Mouse (Mus musculus) T-helper 2 cell (primary cell): ENCODE measurements around the gene Gm20388.

ENCODE experiments used
- in situ Hi-C: fragments of 300-600 bp; cut with MboI, MseI; formaldehyde crosslinking; loops from one replicate; pipeline ENCODE4 v1.15.1; 2025; ENCODE audit warnings: high pct_unique_total_duplicates

Gm20388 gene

DNA sequence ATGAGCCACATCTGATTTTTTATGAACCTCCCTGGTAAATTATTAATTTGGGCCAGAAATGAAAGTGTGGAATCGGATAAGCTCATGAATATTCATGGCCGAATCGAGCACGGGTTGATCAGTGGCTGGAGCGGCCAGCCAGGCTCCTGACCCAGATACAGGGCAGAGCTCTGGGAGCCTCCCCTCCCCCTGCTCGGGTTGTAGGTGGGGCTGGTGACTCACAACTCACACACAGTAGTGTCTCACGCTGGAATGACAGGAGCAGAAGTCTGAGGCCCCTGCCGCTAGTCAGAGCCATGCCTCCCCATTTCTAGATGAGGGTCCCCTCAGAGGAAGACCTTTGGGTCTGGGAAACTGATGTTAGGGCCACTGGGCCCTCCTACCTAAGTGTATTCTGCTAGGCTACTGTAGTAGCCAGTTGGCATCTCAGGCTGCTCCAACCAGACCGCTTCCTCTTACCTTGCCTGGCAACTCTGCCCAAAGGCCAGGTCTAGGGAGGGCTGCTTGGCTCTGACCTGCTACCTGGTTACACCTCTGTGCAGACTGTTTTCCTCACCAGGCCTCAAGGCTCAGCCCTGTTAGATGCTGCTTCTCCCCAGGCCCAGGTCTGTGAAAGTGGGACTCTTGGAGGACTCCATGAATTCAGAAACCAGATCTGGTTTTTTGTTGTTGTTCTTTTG, 588.4 kb downstream of the Gm20388 start:
- in situ Hi-C loops: no loop called here

DNA sequence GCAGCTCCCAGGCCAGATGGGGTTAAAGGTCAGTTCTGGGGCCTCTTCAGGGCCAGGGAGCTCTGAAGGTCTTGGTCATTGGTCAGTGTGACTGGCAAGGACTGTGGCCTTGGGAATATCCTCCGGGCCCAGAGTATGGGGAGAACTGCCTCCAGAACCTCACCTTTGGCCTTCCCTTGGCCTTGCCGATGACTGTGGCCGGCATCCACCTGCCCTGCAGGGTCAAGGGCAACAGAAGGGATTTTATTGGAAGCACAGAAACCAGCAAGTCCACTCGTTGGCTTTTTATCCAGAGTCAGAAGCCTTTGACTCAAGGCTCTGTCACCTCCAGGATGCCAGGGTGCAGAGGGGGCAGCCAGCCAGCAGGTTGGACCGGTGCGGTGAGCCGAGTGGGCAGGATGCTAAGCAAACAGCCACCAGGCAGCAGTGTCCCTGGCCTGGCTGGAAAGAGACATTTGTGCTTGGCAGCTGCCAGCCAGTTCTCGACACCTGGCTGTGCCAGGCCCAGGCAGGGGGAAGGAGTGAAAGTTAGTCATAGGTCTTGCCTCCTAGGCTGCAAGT, 590.1 kb downstream of the Gm20388 start:
- in situ Hi-C loops: no loop called here

DNA sequence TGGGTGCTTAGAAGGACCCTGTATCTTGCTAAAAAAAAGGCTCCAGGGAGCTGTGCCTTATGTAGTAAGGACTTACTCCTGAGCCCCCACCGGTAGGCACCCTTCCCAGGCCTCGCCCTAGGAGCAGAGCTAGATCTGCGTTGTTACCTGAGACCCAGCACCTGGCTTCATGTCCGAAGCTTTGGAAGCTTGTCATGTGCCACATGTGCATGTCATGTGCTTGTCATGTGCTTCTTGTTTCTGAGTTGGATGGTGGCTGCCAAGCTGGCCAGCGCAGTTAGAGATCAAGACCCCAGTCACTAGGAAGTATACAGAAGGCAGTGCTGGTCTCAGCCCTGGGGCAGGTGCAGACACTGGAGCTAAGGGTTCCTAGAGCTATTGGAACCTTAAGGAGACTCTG, 590.8 kb downstream of the Gm20388 start:
- in situ Hi-C loops: no loop called here

DNA sequence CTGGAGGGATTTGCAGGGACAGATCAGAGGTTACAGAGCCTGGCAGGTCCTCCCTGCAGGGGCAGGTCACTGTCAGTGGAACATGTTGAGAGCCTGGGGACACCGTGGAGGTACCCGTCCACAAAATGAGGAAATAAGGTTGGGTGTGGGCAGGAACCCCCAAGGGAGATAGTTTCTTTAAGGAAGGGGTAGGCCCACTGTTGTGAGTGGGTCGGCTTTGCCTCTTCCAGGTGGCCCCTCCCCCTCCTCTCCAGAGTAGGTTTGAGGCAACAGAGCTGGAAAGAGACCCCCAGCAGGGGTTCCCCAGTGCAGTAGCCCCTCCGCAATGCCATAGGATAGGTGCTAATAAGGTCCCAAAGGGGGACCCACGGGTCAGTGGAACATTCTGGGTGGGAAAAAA, 591.8 kb downstream of the Gm20388 start:
- in situ Hi-C loops: no loop called here

DNA sequence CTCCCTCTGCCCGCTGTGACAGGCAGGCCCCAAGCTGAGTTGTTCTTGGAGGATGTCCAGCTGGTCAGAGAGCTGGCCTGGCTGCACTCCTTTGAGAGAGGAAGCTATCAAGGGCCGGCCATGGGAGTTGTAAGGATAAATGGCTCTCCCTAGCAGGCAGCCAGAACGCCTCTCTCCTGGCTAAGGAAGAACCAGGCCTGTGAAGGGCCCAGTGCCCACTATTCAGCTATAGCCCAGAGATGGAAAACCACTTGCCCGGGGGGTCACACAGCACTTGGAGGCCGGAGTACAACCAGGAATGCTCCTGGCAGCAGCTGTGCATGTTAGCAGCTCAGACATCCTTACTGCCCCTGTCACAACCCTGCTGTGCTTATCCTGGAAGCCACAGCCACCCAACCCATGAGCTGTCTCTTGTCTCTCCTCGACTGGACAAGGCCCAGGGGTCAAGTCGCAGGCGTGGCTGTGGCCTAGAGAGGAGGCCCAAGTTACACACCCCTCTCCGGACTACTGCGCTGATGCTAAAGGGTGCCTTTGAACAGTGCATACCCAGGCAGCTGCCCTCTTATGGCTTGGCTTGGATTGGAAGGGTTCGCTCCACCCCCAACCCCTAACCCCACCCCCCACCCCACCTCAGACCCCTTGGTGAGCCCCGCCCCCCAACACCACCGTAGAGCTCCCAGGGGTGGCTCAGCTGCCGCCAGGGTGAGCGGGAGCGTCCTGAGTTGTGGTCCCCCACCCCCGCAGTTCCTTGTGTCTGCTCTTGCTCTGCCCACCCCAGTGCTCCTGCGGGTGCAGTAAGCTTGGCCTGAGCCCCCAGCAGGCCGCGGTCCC, 593.8 kb downstream of the Gm20388 start:
- in situ Hi-C loops: no loop called here

DNA sequence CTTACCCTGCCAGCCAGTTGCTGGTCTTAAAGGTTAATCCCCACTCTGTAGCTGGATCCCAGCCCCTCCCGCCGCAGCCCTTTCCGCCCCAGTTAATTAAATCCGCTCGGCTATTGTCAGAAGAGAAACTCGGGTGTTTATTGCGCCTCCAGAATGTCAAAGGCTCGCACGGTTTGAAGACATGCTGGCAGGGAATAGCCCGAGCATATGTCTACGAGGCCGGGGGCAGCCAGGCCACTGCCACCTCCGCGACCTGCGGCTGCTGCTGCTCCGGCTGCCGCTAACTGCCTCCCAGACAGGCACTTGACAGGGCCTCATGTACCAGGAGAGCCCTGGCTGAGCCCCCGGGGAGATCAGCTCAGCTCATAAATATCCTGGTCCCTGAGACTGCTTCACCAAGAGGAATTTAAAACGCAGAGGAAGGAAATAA, 594.5 kb downstream of the Gm20388 start:
- in situ Hi-C loops: no loop called here

DNA sequence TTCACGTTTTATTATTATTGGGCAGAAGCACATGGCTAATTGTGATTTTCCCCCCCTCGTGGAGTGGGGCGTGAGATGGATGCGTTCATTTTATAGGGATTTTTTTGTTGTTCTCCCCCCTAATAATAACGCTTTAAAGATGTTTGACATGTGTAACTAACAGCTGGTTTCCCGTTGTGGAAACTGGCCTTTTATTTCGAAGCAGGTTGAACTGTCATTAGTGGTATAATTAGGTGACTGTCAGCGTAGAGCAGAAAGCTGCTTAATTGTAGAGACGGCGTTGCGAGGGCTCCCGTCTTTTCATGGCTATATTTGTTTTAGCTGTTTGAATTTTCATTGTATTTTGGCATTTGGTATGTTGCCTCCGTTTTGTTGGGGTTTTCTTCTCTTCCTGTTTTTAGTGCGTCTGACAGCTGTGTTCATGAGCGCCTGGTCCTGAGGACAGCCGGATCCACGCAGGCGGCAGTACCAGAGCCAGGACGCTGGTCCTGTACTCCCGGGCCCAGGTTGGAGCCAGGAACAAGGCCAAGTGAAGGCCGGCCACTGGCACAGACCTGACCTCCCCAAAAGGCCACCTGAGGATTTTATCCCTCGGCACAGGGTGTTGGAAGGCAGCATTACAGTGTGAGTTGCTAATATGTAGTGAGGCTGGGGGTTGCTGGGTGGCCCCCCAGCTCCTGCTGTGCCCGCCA, 595.1 kb downstream of the Gm20388 start:
- in situ Hi-C loops: no loop called here

DNA sequence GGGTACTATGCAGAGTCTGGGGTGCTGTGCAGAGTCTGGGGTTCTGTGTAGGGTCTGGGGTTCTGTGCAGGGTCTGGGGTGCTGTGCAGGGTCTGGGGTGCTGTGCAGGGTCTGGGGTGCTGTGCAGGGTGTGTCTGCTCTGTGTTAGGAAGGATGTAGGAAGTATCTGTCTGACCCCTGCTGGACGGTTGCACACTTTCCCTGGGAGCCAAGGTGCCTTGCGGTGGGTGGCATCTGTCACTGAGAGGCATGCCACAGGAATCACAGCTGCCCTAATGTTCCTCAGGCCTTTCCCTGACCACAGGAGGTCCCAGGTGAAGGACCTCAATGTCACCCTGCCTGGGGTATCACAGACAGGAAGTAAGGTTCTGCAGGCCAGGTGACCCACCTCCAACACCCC, 595.9 kb downstream of the Gm20388 start:
- in situ Hi-C loops: no loop called here

DNA sequence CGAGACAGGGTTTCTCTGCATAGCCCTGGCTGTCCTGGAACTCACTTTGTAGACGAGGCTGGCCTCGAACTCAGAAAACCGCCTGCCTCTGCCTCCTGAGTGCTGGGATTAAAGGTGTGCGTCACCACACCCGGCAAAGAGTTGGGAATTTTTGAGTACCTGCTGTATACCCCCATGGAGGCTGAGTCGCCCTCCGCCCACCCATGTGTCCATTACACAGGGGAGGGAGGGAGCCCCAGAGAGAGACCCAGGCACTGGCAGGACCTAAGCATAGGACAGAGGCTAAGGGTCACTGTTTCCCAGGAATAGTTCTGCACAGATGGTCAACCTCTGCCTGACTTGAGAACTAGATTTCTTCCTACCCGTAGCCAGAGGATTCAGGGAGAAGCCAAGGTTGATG, 596.6 kb downstream of the Gm20388 start:
- in situ Hi-C loops: no loop called here

DNA sequence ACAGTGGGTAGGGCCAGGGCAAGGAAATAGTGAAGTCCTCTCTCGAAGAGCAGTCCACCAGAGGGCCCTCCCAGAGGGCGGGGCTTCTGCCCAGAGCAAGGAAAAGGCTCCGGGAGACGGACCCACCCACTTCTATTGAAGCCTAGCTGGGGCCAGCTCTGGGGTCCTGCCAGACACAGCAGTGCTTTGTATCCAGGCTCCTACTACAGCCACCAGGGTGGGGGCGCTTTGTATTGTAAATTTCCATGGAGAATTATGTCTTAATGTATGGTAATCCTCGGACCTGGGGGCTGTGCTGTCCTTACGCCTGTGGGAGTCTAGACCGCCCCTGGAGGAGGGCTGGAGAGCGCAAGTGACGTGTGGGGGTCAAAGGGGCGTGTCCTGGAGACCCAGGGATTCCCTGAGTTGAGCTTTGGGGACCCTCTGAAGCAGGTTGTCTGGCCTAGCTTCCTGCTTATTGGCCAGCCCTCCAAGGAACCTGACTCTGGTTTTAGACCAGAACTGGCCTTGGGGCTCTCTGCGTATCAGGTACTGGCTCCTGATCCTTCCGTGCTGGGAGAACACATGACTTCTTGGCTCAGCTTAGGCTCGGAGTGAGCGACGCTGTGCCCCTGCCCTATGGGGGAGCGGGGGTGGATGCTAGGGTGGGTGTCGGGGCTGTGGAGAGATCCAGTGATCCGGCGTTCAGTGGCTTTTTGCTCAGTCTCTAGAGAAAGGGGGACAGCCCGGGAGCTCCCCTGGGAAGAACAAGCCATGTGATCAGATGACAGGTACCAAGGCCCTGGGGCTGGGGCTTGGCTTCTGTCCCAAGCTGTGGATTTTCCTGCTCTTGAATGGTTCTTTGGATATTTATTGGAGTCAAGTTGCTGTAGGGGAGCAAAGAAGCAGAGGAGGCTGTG, 598.7 kb downstream of the Gm20388 start:
- in situ Hi-C loops: no loop called here

DNA sequence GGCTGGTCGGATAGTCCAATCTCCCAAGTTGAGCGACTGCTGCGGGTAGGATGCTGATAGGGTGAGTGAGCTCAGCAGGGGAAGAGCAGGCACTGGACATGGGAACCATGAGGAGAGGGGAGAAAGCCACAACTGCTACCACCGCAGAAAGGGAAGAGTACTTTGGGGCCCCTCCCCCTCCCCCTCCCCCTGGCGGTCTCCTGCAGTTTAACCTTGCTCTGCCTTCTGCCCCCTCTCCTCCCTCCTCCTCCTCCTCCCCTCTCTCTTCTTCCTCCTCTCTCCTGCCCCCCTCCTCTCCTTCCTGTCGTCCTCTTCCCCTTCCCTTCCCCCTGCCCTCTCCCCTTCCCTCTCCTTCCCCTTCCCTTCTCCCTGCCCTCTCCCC, 599.4 kb downstream of the Gm20388 start:
- in situ Hi-C loops: no loop called here

DNA sequence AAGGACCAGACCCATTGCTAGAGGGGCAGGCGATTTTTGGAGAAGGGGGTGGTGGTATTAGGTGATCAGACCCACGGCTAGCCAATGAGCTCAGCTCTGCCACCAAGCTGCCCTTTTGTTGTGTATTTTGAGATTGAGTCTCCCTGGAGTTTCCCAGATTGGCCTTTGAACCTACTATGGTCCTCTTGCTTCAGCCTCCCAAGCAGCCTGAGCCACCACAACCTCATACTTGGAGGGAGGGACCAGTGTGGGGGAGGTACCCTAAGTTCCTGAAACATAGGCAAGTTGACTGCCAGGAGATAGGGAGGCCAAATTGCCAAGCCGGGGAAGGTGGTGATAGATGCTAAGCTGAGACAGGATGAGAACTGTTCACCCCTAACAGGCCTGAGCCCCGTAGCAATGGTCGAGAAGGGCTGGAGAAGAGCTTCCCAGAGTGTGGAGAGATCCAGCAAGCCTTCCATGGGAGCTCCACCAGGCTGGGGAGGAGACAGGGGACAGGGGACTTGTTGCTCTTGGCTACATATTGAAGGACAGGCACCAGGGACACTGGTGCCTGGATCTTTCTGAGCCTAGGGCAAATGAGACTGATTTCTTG, 600.3 kb downstream of the Gm20388 start:
- in situ Hi-C loops: no loop called here

DNA sequence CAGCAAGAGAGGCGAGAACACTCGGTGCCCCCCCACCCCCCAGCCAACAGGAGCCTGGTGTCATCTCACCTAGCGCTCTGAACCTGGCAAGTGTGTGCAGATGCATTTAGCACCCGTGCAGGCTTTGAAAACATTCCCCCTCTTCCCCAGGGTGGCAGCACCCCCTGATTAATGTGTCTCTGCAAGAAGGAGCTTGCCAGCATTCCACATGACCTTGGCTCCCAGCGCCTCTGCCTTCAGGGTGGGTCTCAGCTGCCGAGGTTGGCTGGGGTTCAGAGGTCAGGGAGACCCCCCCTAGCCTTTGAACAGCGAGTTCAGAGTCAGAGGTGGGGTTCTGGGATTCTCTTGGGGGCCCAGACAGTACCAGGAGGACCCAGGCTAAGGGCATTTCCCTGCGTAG, 601.1 kb downstream of the Gm20388 start:
- in situ Hi-C loops: no loop called here

DNA sequence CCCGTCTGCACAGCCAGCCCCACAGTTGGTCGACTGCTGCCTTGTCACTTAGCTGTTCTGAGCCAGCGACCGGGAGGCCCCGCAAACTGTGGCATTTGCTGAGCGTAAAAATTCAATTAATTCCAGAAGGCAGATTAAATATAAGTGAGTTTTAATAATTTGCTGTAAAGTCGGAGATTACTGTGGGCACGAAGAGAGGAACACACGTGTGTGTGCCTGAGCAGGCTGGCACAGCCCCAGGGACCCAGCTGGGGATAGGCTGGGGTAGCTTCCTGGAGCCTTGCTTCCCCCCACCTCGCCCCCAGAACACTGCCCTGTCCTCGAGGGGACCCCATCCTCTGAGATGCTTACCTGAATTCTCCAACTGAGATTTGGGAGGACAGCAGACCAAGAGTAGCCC, 601.7 kb downstream of the Gm20388 start:
- in situ Hi-C loops: no loop called here

DNA sequence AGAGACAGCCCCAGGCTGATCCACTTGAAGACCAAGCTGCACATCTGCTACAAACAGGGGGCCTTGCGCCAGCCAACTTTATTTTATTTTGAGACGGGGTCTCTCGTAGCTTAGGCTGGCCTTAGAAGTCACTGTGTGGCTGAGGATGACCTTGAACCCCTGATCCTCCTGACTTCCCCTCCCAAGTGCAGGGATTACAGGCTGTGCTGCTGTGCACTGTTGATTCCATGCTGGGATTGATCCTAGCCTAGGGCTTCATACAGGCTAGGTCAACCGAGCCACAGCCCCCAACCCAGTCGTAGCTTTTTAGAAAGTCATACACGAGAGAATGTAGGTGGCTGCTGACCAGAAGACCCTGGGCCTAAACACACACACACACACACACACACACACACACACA, 602.5 kb downstream of the Gm20388 start:
- in situ Hi-C loops: no loop called here

DNA sequence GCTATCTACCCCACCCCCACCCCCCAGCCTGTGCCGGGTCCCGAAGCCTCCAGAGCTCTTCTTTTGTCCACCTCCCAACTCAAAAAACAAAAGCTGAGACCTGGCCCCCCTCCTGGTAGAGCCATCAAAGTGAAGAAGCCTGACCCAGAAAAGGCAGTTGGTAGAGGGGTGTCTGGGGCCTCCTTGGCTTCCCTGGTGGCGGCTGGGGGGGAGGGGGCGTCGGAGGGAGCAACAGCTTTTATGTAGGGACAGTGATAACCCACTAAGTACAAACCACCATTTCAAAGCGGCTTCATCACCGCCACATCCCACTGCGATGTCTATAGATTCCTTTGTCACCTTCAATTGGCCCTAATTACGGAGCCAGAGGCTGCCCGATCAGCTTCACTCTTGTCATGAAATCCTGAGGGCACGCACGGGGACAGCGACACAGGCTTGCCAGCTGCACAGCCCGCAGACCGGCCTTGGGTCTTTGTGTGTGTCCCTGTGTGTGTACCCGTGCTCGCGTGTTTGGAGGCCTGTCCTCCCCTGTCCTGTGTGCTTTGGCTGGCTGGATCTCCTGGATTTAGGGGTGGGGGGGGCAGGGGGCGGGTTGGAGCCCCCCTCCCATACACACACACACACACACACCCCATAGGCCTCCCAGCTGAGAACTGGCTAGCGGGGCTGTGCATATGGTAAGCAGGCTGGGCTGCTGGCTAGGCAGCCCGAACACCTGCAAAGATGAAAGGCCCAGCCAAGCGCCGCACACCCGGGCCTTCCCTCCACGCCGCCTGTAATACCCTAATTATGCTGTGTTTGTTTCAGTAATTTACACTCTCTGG, 603.2 kb downstream of the Gm20388 start:
- in situ Hi-C loops: no loop called here

DNA sequence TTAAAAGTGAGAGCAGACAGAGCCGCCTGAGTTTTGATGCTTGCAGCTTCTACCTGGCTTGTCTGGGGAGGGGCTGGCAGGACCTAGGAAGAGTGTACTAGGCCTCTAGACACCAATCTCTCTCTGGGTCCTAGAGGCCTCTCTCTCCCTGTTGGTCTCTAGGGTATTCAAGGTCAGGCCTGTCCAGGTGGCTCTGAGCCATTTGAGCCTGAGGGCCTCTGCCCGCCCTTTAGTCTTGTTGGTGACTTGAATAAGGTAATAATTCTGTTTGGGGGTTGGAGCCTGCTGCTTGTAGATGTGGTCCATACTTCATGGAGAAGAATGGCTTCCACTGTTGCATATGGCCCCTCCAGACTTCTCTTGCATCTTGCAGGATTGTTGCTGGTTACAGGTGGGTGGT, 604.6 kb downstream of the Gm20388 start:
- in situ Hi-C loops: no loop called here

DNA sequence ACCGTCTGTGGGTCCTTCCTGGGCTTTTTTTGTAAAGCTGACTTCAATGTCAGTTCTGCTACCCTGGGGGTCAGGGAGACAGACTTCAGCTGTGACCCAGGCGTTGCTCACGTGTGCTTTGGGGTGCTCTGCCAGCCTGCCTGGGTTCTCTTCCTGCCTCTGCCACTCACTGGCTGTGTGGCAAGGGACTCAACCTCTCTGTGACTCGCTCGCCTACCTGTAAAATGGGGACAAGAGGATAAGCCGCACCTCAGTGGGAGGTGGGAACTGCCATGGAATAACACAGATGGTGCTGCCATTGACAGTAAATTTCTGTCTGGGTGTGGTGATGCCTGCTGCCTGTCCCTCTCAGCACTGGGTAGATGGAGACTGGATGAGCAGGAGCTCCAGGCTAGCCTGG, 605.0 kb downstream of the Gm20388 start:
- in situ Hi-C loops: no loop called here

DNA sequence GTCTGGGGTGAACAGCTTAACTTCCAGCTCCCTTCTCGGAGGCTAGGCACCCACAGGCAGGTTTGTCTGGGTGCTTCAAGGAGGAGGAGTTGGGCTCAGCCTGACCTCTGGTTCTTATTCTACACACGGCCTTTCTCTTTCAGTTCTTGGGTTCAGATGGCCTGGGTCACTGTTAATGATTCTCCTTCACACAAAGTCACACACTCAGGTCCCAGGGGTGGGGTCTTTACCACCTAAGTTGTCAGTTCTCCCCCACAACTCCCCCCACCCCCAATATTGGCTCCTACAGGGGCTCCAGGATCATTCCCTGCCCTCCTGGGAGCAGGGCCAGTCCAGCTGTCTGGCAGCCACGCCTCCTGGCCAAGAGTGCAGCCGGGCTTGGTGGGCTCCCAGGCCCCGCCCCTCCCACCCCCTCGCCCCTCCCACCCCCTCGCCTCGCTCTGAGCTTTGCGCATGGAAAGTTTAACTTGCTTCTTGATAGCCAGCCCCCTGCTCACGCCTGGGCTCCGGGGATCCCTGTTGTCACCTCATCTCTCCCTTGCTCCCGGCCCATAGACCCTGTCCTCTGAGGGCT, 605.6 kb downstream of the Gm20388 start:
- in situ Hi-C loops: no loop called here
